Mouse (Mus musculus): ENCODE data around the gene Cwf19l1. TPM values are rescaled to one million over a fixed set of nuclear protein-coding genes. Genes with fewer than 3 reads are reported as not detected.
A peak's percentile ranks its signal among the peaks of the same experiment; 100 is the strongest.

The Cwf19l1 gene
- polyA plus RNA-seq, 1 experiment from 2014 or later = 14.7 TPM

GRCm38 (mm10) chr19:44148991-44149390 is 13.3 kb upstream of the Cwf19l1 start:
- no peak overlapping the region for H3K27ac ChIP-seq (ENCODE audit: low read length)
- H3K27me3 ChIP-seq (ENCODE audit: control insufficient read depth, insufficient read depth, low read depth, low read length) = no peaks in the 10 kb centered on the region
- no peak overlapping the region for H3K4me3 ChIP-seq (ENCODE audit: low read depth, low read length)
- no peaks in the 10 kb centered on the region for H3K36me3 ChIP-seq (ENCODE audit: control insufficient read depth, insufficient read depth)
- no peak overlapping the region for H3K9ac ChIP-seq (ENCODE audit: low read depth, low read length)
- no peaks in the 10 kb centered on the region for H3K9me3 ChIP-seq (replicated peaks; ENCODE audit: control insufficient read depth, low read length)
- no peak overlapping the region for H3K4me2 ChIP-seq (ENCODE audit: low read depth, low read length)
- peaks cover 18% of the 10 kb centered on the region for H3K4me1 ChIP-seq (ENCODE audit: control insufficient read depth, low read depth, low read length)
- ATAC-seq (ENCODE audit: low read depth) = no peak
- 61% methylated on average over 2 of the region's 2 CpGs for WGBS (ENCODE audit: insufficient replicate concordance)

GRCm38 (mm10) chr19:44148345-44148744 is 12.7 kb upstream of the Cwf19l1 start:
- Histone ChIP-seq H3K9me3 (replicated peaks; ENCODE audit: control insufficient read depth, low read length) (no peaks in the 10 kb centered on the region), H3K9ac (ENCODE audit: low read depth, low read length) (no peak overlapping the region), H3K27me3 (ENCODE audit: control insufficient read depth, insufficient read depth, low read depth, low read length) (no peaks in the 10 kb centered on the region), H3K36me3 (ENCODE audit: control insufficient read depth, insufficient read depth) (no peaks in the 10 kb centered on the region), H3K4me2 (ENCODE audit: low read depth, low read length) (no peak overlapping the region), H3K27ac (ENCODE audit: low read length) (no peak overlapping the region), H3K4me3 (ENCODE audit: low read depth, low read length) (no peak overlapping the region), H3K4me1 (ENCODE audit: control insufficient read depth, low read depth, low read length) (peaks cover 18% of the 10 kb centered on the region)
- no peak for ATAC-seq (ENCODE audit: low read depth)
- 30% methylated on average over 2 of the region's 2 CpGs for WGBS (ENCODE audit: insufficient replicate concordance)

GRCm38 (mm10) chr19:44146951-44147350 is 11.3 kb upstream of the Cwf19l1 start:
- Histone ChIP-seq H3K27ac (ENCODE audit: low read length) (no peak overlapping the region), H3K4me3 (ENCODE audit: low read depth, low read length) (no peak overlapping the region), H3K4me1 (ENCODE audit: control insufficient read depth, low read depth, low read length) (peaks cover 18% of the 10 kb centered on the region), H3K27me3 (ENCODE audit: control insufficient read depth, insufficient read depth, low read depth, low read length) (no peaks in the 10 kb centered on the region), H3K9me3 (replicated peaks; ENCODE audit: control insufficient read depth, low read length) (no peaks in the 10 kb centered on the region), H3K36me3 (ENCODE audit: control insufficient read depth, insufficient read depth) (peaks cover 4% of the 10 kb centered on the region), H3K4me2 (ENCODE audit: low read depth, low read length) (no peak overlapping the region; the same call in 1 of the 2 replicates), H3K9ac (ENCODE audit: low read depth, low read length) (no peak overlapping the region)
- no peak for ATAC-seq (ENCODE audit: low read depth)
- 86% methylated on average over 8 of the region's 8 CpGs for WGBS (ENCODE audit: insufficient replicate concordance)

GRCm38 (mm10) chr19:44146568-44146879 is 10.8 kb upstream of the Cwf19l1 start:
- H3K27ac ChIP-seq (ENCODE audit: low read length) = no peak overlapping the region
- 59% methylated on average over 9 of the region's 9 CpGs for WGBS (ENCODE audit: insufficient replicate concordance)
- ATAC-seq (ENCODE audit: low read depth) = no peak; the same call in none of the 2 replicates

DNA sequence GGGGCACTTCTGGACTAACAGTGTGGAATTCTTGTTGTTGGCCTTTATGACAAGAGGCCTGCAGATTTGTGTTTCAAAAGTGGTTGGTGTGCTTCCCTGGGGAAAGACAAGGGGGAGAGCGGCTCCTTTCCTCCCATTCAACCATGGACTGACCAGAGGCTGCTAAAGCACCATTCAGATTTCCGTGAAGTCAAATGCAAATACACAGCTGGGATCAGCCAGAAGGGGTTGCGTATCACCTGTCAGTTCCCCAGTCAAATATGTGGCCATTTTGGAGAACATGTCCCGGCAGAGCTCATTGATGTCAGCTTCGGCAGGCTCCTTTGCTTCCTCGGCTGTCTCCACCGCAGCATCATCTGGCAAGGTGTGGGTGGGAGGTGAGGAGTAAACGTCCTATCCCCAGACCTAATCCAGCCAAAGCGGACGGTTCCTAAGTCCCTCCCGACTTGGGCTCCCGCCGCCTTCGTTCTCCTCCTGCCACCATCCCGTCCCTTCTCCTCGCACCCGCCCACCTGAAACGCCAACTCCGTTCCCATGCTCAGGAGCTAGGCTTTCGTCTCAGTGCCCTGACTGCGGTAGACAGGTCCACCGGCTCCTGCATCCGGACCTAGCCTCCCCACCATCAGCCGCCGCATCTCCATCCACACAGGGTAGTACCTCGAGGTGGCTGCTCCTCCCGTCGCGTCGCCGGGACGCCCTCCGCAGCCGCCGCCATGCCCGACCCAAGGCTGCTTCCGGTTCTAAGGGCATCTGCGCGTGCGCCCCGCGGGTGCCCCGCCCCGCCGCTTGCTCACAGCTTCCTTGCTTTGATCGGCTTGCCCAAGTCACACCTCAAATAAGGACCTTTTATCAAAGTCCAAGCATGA is 10.3 kb upstream of the Cwf19l1 start, which contains the start of gene Bloc1s2:
TSS of gene Bloc1s2 (minus strand) at position 745 of the 866 bp plus-strand sequence.
- 3% methylated on average over 46 of the region's 46 CpGs for WGBS (ENCODE audit: insufficient replicate concordance)
- peak; percentile 88 for ATAC-seq (ENCODE audit: low read depth)
- Histone ChIP-seq H3K4me3 (ENCODE audit: low read depth, low read length) (peak within 1 kb of the TSS; percentile 80), H3K27me3 (ENCODE audit: control insufficient read depth, insufficient read depth, low read depth, low read length) (no peaks in the 10 kb centered on the region), H3K4me2 (ENCODE audit: low read depth, low read length) (peak within 1 kb of the TSS; percentile 69), H3K27ac (ENCODE audit: low read length) (no peak within 1 kb of the TSS), H3K36me3 (ENCODE audit: control insufficient read depth, insufficient read depth) (peaks cover 11% of the 10 kb centered on the region), H3K9me3 (replicated peaks; ENCODE audit: control insufficient read depth, low read length) (no peaks in the 10 kb centered on the region), H3K4me1 (ENCODE audit: control insufficient read depth, low read depth, low read length) (peaks cover 18% of the 10 kb centered on the region), H3K9ac (ENCODE audit: low read depth, low read length) (peak within 1 kb of the TSS; percentile 76)

More at GRCm38 (mm10) chr19:44146568-44146879, 10.8 kb upstream of the Cwf19l1 start:
- H3K4me2 ChIP-seq (ENCODE audit: low read depth, low read length) = peak overlapping the region; percentile 69
- H3K9ac ChIP-seq (ENCODE audit: low read depth, low read length) = peak overlapping the region; percentile 76
- H3K4me3 ChIP-seq (ENCODE audit: low read depth, low read length) = peak overlapping the region; percentile 80
- H3K27me3 ChIP-seq (ENCODE audit: control insufficient read depth, insufficient read depth, low read depth, low read length) = no peaks in the 10 kb centered on the region
- no peaks in the 10 kb centered on the region for H3K9me3 ChIP-seq (replicated peaks; ENCODE audit: control insufficient read depth, low read length)
- peaks cover 8% of the 10 kb centered on the region for H3K36me3 ChIP-seq (ENCODE audit: control insufficient read depth, insufficient read depth)
- peaks cover 18% of the 10 kb centered on the region for H3K4me1 ChIP-seq (ENCODE audit: control insufficient read depth, low read depth, low read length)

- Histone ChIP-seq H3K4me2 (ENCODE audit: low read depth, low read length) (no peak overlapping the region), H3K9me3 (replicated peaks; ENCODE audit: control insufficient read depth, low read length) (no peaks in the 10 kb centered on the region), H3K27ac (ENCODE audit: low read length) (no peak overlapping the region), H3K4me1 (ENCODE audit: control insufficient read depth, low read depth, low read length) (peaks cover 18% of the 10 kb centered on the region), H3K9ac (ENCODE audit: low read depth, low read length) (no peak overlapping the region), H3K36me3 (ENCODE audit: control insufficient read depth, insufficient read depth) (peaks cover 11% of the 10 kb centered on the region), H3K27me3 (ENCODE audit: control insufficient read depth, insufficient read depth, low read depth, low read length) (no peaks in the 10 kb centered on the region), H3K4me3 (ENCODE audit: low read depth, low read length) (no peak overlapping the region)
- 28% methylated on average over 9 of the region's 9 CpGs for WGBS (ENCODE audit: insufficient replicate concordance)
- no peak for ATAC-seq (ENCODE audit: low read depth)
These were observed 8.7 kb upstream of the Cwf19l1 start for GRCm38 (mm10) chr19:44144366-44144765.

- Histone ChIP-seq H3K27ac (ENCODE audit: low read length) (no peak overlapping the region), H3K4me2 (ENCODE audit: low read depth, low read length) (peak overlapping the region; percentile 90), H3K9me3 (replicated peaks; ENCODE audit: control insufficient read depth, low read length) (no peaks in the 10 kb centered on the region), H3K27me3 (ENCODE audit: control insufficient read depth, insufficient read depth, low read depth, low read length) (no peaks in the 10 kb centered on the region), H3K4me1 (ENCODE audit: control insufficient read depth, low read depth, low read length) (peaks cover 13% of the 10 kb centered on the region), H3K4me3 (ENCODE audit: low read depth, low read length) (peak overlapping the region; percentile 98), H3K9ac (ENCODE audit: low read depth, low read length) (peak overlapping the region; percentile 13; the same call in 1 of the 2 replicates), H3K36me3 (ENCODE audit: control insufficient read depth, insufficient read depth) (peaks cover 3% of the 10 kb centered on the region)
- ATAC-seq (ENCODE audit: low read depth) = no peak
- WGBS (ENCODE audit: insufficient replicate concordance) = 30% methylated on average over 7 of the region's 7 CpGs
These were observed 347 bp upstream of the Cwf19l1 start for GRCm38 (mm10) chr19:44135960-44136485.

DNA sequence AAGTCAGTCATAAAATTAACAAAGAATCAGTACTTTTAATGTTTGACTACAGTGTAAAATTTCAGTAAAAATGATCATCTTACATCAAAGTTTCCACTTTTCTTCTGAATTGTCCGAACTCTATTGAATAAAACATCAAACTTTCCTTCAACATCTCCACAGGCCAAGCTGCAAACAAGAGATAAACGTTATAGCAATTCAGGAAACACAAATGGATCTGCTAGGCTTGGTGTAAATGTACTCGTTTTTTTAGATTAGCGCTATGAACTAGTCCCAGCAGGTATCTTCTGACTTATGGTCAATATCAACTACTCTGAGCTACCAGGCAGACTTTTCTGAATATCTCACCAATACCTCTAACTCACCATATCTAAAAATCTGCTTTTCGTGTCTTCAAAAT is 2.8 kb downstream of the Cwf19l1 start:
- Histone ChIP-seq H3K36me3 (ENCODE audit: control insufficient read depth, insufficient read depth) (peaks cover 12% of the 10 kb centered on the region), H3K9me3 (replicated peaks; ENCODE audit: control insufficient read depth, low read length) (no peaks in the 10 kb centered on the region), H3K27me3 (ENCODE audit: control insufficient read depth, insufficient read depth, low read depth, low read length) (no peaks in the 10 kb centered on the region), H3K4me3 (ENCODE audit: low read depth, low read length) (no peak overlapping the region), H3K4me1 (ENCODE audit: control insufficient read depth, low read depth, low read length) (peaks cover 13% of the 10 kb centered on the region), H3K4me2 (ENCODE audit: low read depth, low read length) (no peak overlapping the region), H3K27ac (ENCODE audit: low read length) (no peak overlapping the region), H3K9ac (ENCODE audit: low read depth, low read length) (no peak overlapping the region)
- WGBS (ENCODE audit: insufficient replicate concordance) = 64% methylated on average over 5 of the region's 5 CpGs
- ATAC-seq (ENCODE audit: low read depth) = no peak

GRCm38 (mm10) chr19:44128560-44128959 is 7.1 kb downstream of the Cwf19l1 start:
- H3K4me3 ChIP-seq (ENCODE audit: low read depth, low read length) = no peak overlapping the region
- H3K27ac ChIP-seq (ENCODE audit: low read length) = no peak overlapping the region
- no peak overlapping the region for H3K9ac ChIP-seq (ENCODE audit: low read depth, low read length)
- peaks cover 3% of the 10 kb centered on the region for H3K4me1 ChIP-seq (ENCODE audit: control insufficient read depth, low read depth, low read length)
- peaks cover 39% of the 10 kb centered on the region for H3K36me3 ChIP-seq (ENCODE audit: control insufficient read depth, insufficient read depth)
- no peaks in the 10 kb centered on the region for H3K27me3 ChIP-seq (ENCODE audit: control insufficient read depth, insufficient read depth, low read depth, low read length)
- 79% methylated on average over 2 of the region's 2 CpGs for WGBS (ENCODE audit: insufficient replicate concordance)
- no peak overlapping the region for H3K4me2 ChIP-seq (ENCODE audit: low read depth, low read length)
- H3K9me3 ChIP-seq (replicated peaks; ENCODE audit: control insufficient read depth, low read length) = no peaks in the 10 kb centered on the region
- ATAC-seq (ENCODE audit: low read depth) = peak; percentile 32; the same call in 1 of the 2 replicates

Data from liver, embryonic 16.5 days (tissue).